Mouse (Mus musculus) stomach, postnatal 0 days (tissue): Measurements from ENCODE around the gene G430095P16Rik.
A peak's percentile ranks its signal among the peaks of the same experiment; 100 is the strongest.

Source experiments
- CTCF ChIP-seq: IDR thresholded peaks from 2 replicates; pipeline ENCODE4 v1.5.1; 2016; ENCODE audit warnings: antibody characterized with exemption, low read depth, mild to moderate bottlenecking, moderate library complexity
- EP300 ChIP-seq: optimal IDR thresholded peaks from 2 replicates; pipeline ENCODE3; 2016; ENCODE audit warnings: antibody characterized with exemption

GRCm38 (mm10) chr8:84725941-84726259 is 3.1 kb downstream of the G430095P16Rik start:
- TF ChIP-seq CTCF (peak; percentile 68), EP300 (no peak)
